Mouse (Mus musculus): Measurements from ENCODE around the gene Gsdme.

Gsdme gene

DNA sequence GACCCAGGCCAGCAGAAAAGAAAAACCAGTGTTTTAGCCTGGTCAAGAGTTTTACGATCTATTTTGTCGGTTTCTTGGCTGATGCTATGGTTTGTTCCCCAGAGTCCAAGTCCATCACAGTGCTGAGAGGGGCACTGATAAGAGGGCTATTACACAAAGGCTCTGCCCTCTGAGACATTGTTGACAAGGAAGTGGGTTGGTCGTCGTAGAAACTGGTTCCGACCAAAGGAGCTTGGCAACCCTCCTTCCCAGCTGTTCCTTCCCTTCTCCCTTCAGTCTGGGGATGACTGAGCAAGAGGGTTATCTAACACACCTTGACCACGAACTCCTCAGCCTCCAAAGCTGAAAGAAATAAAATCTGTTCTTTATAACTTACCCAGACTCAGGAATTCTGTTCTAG lies at the start of gene Gsdme:
Gene Gsdme (minus strand): TSS at position 193 of the 400 bp plus-strand sequence.
- no peak for DNase-seq (ENCODE audit: extremely low spot score, low read depth, low spot score)

DNA sequence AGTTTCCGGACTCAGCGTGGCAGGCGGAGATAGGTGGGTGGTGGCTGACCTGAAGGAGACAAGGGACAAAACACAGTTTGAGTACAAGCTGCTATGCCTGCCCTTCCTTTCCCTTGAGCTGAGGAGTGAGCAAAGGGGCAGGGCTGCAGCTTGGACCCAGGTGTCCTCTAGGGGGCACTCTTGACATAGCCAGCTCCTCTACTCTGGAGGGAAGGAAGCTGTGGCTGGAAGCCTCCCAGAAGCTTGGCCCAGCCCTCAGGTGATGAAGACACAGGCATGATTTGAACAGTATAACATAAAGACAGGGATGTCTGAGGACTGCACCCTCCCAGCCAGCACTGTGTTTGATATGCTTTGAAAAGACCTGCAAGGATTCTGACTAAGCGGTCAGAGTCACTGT lies 49.0 kb upstream of the Gsdme start:
- DNase-seq (ENCODE audit: extremely low spot score, low read depth, low spot score), result peak; percentile 31

DNA sequence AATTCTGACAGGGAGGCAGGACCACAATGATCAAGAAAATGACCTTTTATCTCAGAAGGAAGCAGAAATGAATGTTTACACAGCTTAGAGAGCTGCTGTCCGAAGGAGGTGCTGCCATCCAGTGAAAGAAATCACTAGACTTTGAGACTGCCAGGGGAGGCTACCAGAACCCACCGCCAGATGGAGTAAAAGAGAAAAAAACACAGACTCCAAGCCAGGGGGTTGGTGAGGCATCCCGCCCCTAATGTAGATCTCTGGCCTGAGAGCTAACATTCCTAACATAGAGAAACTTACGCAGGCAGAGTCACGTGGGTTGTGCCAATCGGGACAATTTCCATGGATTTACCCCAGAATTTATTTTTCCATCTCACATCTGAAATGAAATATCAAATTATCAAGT lies 45.4 kb upstream of the Gsdme start:
- DNase-seq (ENCODE audit: extremely low spot score, low read depth, low spot score), result no peak

DNA sequence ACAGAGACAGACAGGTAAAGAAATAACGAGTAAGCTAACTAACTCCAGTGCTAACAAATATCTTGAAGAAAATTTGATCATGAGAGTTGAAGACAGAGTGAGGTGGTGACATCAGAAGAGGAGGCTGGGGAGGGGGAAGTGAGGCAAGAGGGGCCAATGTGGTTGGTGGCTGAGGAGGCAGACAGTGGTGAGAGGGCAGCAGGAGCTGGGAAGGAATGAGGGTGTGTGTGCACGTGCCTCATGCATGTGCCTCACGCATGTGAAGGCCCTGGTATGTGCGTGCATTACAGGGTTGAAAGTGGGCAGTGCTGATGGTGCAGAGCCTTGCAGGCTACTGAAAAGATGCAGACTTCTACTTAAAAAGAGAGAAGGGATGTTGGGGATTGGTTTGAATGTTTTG lies 43.0 kb upstream of the Gsdme start:
- no peak for DNase-seq (ENCODE audit: extremely low spot score, low read depth, low spot score)

DNA sequence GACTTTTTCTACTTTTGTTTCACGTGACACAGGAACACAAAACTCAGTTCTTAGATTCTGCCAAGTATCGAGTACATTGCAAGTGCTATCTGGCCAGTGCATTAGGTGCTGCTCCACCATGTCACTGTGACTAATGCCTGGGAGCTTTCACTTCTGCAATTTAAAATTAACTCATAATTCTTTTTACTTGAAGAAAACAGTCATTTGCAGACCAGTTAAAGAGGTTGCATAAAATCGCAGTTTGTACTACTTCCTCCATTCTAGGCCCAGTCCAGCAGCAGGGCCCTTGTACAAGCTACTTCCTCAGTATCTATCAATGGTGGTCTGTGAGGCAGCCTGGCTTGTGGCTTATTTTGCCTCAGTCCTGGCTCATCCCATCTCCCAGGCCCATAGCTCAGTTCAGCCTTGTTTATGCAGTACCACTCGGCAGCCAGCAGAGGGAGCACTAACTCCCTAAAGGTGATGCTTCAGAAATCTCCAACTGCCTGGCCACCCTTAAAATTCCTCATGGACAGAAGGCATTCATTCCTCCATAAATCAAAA lies 41.4 kb upstream of the Gsdme start:
- peak; percentile 57 for DNase-seq (ENCODE audit: extremely low spot score, low read depth, low spot score)

DNA sequence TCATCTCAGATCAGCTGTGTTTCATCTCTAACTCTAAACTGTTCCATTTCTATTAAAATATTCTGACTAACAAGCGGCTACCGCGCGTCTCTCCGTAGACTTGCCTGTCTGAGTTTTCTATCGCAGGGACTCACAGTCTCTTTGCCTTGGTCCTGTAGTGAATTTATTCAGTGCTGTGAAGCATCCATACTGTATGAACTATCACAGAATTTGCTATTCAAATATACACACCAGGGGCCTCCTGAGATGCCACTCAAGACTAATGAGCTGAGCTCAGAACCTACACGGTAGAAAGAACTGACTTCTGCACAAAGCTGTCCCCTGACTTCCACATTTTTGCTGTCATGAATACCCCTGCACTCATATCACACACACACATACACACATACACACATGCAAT lies 37.5 kb upstream of the Gsdme start:
- DNase-seq (ENCODE audit: extremely low spot score, low read depth, low spot score), result no peak

DNA sequence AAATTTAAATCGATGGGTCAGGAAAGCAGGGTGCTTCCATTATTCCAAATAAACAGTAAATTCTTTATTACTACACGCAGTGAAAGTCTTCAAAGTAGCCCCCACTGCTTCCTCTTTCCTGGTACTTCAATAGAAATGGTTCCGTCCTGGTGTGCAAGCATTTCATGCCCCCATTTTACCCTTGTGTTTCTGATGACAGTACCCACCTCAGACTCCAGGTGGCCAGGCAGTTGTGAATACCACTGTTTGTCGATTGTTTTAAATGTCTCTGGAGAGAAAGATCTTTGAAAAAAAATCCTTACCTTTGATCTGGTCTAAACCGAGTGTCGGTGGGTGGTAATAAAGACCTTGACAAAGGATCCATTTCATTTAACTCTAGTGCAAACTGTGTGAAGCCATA lies 37.0 kb upstream of the Gsdme start:
- DNase-seq (ENCODE audit: extremely low spot score, low read depth, low spot score), result no peak

DNA sequence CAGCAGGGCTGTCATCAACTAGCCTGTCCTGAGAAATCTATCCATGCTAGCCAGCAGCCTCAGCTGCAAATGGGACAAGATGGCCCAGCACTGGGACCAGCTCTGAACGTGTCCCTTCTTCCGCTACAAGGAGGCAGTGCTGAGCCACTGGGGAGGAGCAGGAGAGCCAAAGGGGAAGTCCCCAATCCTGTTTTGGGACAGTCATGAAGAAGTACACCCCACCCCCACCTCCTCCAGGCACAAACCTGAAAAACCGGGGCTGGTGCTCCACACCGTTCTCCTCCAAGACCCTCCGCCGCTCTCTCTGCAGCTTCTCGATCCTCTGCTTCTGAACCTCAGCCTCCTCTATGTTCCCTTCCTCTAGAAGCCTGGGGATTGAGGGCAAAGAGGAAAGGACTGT lies 35.4 kb upstream of the Gsdme start:
- DNase-seq (ENCODE audit: extremely low spot score, low read depth, low spot score), result no peak

DNA sequence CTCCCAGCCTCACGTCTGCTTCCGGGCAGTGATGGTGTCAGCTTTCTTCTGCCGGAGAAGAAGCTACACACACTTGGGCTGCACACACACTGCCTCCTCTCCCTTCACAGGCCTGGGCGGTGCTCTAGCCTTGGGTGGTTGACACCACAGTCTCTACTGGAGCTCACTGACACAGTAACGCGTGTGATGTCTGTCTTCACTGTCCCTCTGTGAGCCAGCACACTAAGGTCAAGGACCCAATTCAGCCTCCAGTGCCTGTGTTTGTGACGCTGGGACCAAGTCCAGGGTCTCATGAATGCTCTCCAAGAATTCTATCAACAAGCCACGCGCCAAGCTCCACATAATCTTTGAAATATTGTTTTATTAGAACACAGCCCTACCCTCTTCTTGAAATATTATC lies 34.0 kb upstream of the Gsdme start:
- DNase-seq (ENCODE audit: extremely low spot score, low read depth, low spot score), result no peak

DNA sequence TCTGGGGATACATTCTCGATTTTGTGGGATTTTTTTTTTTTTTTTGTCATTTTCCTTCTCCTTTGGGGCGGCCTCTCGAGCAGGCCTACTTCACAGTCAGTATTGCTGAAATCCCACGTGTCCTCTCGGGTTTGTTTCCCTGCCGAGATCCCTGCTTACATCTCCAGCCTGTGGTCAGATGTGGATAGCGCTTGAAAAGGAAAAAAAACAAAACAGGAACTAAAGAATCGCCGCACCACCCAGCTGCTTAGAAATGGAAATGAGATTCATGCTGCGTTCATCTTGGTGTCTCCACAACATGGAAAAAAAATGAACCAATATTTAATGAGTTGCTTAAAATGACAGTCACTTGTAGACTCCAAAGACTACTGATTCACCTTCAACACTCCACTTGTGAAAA lies 31.5 kb upstream of the Gsdme start:
- no peak for DNase-seq (ENCODE audit: extremely low spot score, low read depth, low spot score)

DNA sequence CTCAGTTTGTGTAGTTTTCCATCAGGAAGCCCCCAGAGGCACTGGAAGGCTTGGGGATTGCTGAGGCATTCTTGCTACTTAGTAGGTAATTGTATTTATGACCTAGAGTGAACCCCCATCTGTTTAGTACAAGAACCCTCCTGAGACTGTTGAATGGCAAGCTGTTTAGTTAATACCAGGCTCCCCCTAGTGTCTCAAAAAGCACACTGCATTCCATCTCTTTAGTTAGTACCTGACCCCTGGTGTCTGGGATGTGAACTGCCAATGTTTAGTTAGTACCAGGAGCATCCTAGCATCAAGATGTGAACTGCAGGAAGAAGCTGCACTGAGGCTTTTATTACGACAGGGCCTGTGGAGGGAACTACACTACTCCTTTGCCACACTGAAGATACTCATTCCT lies 30.5 kb upstream of the Gsdme start:
- peak; percentile 90 for DNase-seq (ENCODE audit: extremely low spot score, low read depth, low spot score)

DNA sequence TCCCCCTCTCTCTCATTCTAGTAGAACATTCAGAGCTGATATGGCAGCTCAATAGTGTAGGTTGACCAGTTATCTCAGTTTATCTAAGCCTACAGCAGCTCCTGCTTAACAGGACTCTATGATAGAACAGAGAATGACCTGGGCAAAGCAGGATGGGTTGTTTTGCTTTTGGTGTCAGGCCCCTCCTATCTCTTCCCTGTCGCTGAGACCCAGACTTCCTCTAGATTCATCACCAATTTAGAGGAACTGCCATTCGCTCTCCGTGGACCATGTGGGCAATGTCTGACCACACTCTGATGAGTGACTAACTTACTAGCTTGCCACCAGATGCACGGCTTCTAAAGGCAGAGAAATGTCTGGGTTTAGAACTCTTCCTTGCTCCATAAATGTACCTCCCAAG lies 28.0 kb upstream of the Gsdme start:
- no peak for DNase-seq (ENCODE audit: extremely low spot score, low read depth, low spot score)

DNA sequence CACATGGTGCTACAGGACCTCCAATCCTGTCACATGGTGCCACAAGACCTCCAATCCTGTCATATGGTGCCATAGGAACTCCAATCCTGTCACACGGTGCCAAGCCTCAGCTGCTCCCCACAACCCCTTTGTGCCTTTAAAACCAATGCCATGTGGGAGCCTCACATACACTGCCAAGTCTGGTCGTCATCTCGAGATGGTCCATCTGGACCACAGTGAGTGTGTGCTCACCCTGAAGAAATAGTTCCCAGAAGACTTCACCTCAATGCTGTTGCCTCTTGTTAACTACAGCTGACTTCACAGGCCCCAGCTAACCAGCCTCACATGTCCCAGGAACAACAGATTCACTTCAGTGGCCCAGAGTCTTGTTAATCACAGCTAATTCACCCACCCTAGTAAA lies 23.2 kb upstream of the Gsdme start:
- no peak for DNase-seq (ENCODE audit: extremely low spot score, low read depth, low spot score)

DNA sequence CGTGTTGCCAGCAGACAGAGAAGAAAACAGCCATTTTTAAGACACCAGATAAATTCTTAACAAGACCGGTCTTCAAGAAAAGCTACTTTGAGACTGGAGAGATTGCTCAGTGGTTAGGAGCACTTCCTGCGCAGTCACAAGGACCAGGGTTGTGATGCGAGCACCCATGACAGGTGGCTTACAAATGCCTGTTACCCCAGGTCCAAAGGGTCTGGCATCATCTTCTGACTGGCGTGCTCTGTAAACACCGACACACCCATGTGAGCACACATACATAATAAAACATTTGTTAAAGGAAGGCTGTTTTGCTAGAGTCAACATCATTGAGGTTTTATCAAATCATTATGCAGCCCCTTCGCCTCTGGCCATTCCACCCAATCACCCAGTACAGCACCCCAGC lies 16.0 kb upstream of the Gsdme start:
- no peak for DNase-seq (ENCODE audit: extremely low spot score, low read depth, low spot score)

DNA sequence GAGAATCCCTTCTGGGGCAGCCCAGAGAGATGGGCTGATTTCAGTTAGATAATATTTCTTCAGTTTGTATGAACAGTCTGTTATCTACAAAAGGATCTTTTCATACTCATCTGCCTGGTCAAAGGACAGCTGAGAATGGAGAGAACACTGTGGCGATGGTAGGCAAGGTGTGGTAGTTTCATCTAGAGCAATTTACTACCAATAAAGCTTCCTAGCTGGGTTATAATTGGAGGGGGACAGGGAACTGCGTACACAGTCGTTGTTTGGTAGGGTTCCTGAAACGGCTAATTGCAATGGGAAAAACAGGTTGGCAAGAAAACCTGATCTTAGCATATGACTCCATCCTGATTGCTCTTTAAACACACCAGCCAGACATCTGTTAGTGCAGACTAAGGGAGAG lies 10.3 kb upstream of the Gsdme start:
- no peak for DNase-seq (ENCODE audit: extremely low spot score, low read depth, low spot score)

DNA sequence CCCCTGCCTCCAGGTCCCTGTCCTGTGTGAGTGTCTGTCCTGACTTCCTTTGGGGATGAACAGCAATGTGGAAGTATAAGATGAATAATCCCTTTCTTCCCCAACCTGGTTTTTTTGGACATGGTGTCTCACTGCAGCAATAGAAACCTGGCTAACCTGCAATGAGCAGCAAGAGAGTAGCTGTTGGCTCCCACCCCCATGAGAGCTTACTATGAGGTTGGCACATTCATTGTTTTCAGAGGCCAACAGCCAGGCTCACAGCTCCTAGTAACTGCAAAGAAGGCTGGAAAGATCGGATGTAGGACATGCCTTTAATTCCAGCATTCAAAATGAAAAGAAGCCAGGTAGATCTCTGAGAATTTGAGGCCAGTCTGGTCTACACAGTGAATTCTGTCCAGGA lies 9.8 kb upstream of the Gsdme start:
- no peak for DNase-seq (ENCODE audit: extremely low spot score, low read depth, low spot score)

DNA sequence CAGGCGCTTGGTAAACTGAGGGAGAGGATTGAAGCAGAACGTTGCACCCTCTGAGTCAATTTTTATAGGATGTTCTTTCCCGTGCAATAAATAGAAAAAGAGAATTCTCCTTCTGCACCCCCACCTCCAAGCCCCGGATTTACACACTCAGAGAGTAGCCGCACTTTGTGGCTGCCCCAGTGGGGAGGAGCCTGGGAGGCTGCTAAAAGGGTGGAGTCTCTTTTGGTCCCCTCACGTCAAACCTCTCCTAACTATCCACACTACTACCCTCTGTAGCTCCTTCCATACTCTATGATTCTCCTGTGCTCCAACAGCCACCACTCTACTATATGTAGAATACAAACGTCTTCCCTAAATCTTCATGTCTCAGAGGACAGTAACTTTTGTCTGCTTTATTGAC lies 1.4 kb downstream of the Gsdme start:
- no peak for DNase-seq (ENCODE audit: extremely low spot score, low read depth, low spot score)

DNA sequence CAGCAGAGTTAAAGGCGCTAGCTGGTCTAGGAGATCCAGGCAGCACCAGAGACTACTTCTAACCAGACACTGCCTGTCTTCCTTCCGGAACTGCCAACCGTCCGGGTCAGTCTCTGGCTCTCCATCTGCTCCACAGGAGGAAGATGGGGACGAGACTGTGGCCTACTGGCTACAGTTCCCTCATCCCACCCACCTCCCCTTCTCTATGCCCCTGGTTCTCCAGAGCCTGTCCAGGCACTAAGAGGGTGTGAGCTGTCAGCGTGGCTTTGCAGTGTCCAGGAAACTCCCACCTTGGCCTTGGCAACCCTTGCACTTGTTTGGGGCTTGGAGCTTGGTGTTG lies 1.8 kb downstream of the Gsdme start:
- no peak for DNase-seq (ENCODE audit: extremely low spot score, low read depth, low spot score)

DNA sequence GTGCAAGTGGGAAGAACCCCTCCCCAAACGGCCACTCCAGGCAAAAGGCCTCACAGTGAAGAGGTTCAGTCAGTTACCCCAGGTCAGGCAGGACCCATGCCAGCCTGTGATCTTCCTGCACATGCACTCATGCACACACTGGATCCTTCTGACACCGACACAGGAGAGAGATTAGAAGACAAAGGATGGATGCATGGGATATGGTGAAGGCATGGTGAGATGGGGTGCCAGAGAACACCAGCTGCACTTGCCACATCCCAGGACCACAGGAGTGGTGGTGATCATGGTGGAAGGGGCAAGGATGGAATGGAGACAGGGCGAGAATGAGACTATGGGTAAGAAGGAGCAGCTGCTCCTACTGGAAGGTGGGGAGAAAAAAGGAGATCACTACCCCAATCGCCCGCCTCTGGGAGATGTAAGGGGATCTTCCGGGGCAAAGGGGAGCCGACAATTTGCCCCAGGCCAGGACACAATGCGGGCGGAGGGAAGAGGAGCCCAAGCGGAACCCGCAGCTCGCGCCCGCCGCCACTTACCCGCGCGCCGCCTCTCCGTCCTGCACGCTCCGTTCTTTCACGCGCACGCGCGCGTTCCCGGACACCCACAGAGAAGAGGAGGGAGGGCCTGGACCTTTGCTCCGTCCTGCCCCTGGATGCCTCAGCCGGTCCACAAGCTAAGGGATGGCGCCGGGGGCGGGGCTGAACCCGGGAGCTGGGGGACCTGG lies 2.3 kb downstream of the Gsdme start:
- peak; percentile 33 for DNase-seq (ENCODE audit: extremely low spot score, low read depth, low spot score)

DNA sequence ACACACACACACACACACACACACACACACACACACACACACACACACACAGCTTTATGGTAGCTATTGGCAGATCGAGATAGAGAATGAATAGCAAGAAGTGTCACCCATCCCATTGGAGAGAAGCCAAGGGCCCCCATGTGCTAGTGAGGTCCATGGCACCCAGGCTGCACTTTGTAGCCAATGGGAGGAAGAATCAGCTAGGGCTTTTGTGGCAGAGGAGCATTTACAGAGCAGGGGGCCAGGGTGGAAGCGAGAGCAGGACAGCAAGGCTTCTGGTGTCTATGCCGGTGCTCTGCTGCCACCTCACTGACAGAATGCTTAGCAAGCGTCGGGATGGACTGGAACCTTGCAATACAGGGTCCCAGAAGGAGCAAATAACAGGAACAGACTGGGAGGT lies 8.3 kb downstream of the Gsdme start:
- no peak for DNase-seq (ENCODE audit: extremely low spot score, low read depth, low spot score)

DNA sequence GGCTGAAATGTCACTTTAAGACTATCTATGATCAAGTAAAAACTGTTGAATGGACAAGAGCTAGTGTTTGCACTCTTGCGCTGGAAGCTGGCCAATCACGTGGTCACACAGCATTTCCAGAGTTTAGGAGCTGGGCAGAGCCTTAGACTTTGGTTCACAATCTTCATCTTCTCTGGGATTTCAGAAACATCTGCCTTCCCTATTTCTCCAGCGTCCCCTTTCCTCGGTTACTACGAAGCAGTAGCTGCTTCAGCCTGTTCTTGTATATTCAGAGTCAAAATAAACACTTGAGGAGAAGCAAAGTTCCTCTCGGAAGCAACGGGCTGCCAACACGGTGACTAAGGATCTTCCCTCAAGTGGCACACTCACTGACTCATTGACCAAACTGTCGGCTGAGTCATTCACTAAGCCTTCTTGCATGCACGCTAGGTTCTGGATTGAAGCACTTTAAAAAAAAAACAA lies 8.9 kb downstream of the Gsdme start:
- DNase-seq (ENCODE audit: extremely low spot score, low read depth, low spot score), result no peak

DNA sequence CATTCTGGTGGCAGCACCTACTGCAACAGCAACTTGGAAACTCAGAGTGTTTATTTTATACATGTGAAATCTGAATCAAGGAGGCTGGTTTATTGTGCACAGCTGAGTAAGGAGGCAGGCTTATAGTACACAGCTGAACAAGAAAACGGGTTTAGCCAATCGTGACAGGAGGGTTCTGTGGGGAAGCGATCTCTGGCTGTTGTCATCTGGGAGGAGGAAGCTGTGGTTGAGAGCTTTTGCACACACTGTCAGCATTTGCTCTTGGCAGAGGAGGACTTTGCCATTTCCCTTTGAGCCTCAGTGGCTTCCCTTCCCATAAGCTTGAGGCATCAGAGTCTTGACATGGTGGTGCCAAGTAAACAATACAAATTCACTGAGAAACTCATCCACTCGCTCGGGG lies 11.0 kb downstream of the Gsdme start:
- DNase-seq (ENCODE audit: extremely low spot score, low read depth, low spot score), result no peak

DNA sequence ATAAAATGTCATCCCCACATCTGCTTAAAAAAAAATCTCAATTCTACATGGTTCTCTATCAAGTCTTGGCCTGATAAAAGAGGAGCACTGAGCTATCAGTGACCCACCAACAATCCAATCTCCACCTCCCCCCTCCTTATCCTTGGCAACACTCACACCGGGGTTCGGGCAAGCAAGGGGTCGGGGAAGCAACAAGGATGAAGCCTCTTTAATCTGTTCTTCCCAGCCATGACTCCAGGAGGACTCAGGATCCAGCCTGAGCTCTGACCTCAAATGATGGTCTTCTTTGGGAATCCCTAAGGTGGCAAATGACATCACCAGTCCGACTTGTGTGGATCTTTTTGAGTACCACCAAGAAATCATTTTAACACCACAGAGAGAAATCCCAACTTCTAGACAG lies 15.9 kb downstream of the Gsdme start:
- DNase-seq (ENCODE audit: extremely low spot score, low read depth, low spot score), result no peak

Data from hindlimb bud, embryonic 11.5 days (tissue).